Mouse (Mus musculus): ENCODE results near the gene Gabarapl2. TPM values are rescaled to one million over a fixed set of nuclear protein-coding genes. Genes with fewer than 3 reads are reported as not detected.

Gene Gabarapl2
- 469 and 489 TPM in 2 replicates for polyA plus RNA-seq (2015; fragmentation: Nextera tagmentation; extraction: Ambion mirVana)

DNA sequence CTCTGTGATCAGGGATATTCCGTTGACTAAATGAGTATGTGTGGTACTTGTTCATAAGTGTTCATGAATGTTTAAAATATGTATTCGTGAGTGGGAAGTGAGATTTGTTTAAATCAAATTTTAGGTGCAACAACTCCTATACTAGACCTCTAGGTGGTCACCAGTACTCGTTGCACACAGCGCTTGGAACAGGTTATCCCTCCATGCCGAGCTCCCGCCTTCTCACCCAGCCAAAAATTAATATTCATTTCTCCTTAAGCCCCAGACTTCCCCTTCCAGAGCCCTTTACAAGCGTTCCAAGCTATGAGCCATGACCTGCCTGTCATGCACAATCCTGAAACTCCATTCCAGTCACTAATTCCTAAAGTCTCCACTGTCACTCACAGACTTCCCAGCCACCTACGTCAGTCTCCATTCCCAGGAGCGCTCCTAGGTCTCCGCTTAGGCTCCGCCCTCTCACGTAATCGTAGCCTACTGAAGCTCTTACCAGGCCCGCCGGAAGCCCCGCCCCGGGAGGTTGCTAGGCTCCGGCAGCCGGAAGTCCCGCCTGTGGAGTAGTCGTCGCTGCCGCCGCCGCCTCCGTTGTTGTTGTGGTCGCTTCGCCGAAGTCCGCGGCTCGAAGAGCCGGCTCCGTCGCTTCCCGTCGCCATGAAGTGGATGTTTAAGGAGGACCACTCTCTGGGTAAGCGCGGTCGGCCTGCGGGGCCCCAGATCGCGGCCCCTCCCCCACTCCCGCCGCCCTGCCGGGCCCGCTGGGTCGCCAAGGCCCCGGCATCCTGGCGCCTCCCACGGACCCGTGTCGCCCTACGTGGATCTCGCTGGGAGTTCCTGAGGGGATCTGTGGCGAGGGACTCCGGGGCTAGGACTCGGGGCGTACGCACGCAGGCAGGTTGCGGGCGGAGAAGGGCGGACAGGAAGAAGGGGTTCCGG, at the start of gene Gabarapl2:
TSS of gene Gabarapl2 (plus strand) at position 533 of the 930 bp plus-strand sequence.
- ATAC-seq, result peak; percentile 98
- H3K4me3 ChIP-seq (ENCODE audit: low read depth, low read length), result peak within 1 kb of the TSS; percentile 99
- WGBS, result under 1% methylated on average over 64 of the region's 65 CpGs
- peak within 1 kb of the TSS; percentile 91 for H3K9ac ChIP-seq (ENCODE audit: low read depth, low read length)
- peaks cover 15% of the 10 kb centered on the region for H3K4me1 ChIP-seq (ENCODE audit: control insufficient read depth, insufficient read depth, low read length)
- H3K36me3 ChIP-seq (ENCODE audit: control insufficient read depth, insufficient read depth, low read length), result peaks cover 10% of the 10 kb centered on the region
- peak within 1 kb of the TSS; percentile 78 for H3K27ac ChIP-seq (ENCODE audit: low read length)
- H3K27me3 ChIP-seq (ENCODE audit: control insufficient read depth, insufficient read depth, low read depth, low read length), result no peaks in the 10 kb centered on the region
- peak within 1 kb of the TSS; percentile 98 for H3K4me2 ChIP-seq (ENCODE audit: low read length)
- H3K9me3 ChIP-seq (replicated peaks; ENCODE audit: control insufficient read depth, low read length, poor library complexity, severe bottlenecking), result no peaks in the 10 kb centered on the region

DNA sequence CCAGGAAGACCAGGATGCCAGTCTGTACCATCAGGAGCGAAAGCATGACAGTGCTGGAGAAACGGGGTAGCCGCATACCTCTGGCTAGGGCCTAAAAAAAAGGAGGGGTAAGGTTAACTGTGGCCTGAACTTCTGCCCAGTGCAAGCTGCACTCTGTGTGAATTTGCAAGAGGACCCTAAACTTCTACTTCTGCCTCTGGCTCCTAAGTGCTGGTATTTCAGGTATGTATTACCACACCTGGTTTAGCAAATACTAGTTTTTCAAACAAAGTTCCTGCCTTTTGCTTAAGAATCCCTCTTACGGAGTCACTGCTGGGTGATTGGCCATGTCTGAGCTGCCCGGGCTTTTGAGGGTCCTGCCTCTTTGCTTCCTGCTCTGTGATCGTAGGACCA, 49.6 kb upstream of the Gabarapl2 start:
- Histone ChIP-seq H3K4me2 (ENCODE audit: low read length) (no peak overlapping the region), H3K27ac (ENCODE audit: low read length) (no peak overlapping the region), H3K9ac (ENCODE audit: low read depth, low read length) (no peak overlapping the region), H3K4me1 (ENCODE audit: control insufficient read depth, insufficient read depth, low read length) (peaks cover 6% of the 10 kb centered on the region; the same call in 1 of the 2 replicates), H3K9me3 (replicated peaks; ENCODE audit: control insufficient read depth, low read length, poor library complexity, severe bottlenecking) (no peaks in the 10 kb centered on the region; the same call in 1 of the 2 replicates), H3K27me3 (ENCODE audit: control insufficient read depth, insufficient read depth, low read depth, low read length) (peaks cover 28% of the 10 kb centered on the region), H3K4me3 (ENCODE audit: low read depth, low read length) (no peak overlapping the region; the same call in 1 of the 2 replicates), H3K36me3 (ENCODE audit: control insufficient read depth, insufficient read depth, low read length) (no peaks in the 10 kb centered on the region)
- ATAC-seq, result no peak
- 58% methylated on average over 6 of the region's 6 CpGs for WGBS

DNA sequence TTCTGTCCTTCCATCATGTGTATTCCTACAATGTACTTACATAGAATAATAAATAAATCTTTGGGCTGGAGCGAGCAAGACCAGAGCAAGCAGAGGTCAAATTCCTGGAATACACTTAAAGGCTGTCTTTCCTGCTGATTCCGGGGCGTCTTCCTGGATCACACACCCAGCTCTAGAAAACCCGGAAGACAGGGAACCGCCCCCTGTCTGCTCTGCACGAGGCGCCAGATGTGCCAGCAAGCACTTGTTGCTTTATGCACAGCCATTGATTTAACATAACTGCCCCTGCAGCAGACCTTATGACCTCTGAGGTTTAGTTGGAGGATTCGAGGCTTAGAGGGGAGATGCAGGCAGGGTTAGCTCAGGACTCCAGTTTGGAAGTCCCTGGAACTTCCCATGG, 48.5 kb upstream of the Gabarapl2 start:
- Histone ChIP-seq H3K4me2 (ENCODE audit: low read length) (no peak overlapping the region), H3K4me3 (ENCODE audit: low read depth, low read length) (no peak overlapping the region), H3K9ac (ENCODE audit: low read depth, low read length) (no peak overlapping the region), H3K27ac (ENCODE audit: low read length) (no peak overlapping the region), H3K27me3 (ENCODE audit: control insufficient read depth, insufficient read depth, low read depth, low read length) (peaks cover 28% of the 10 kb centered on the region), H3K4me1 (ENCODE audit: control insufficient read depth, insufficient read depth, low read length) (peaks cover 6% of the 10 kb centered on the region; the same call in 1 of the 2 replicates), H3K9me3 (replicated peaks; ENCODE audit: control insufficient read depth, low read length, poor library complexity, severe bottlenecking) (no peaks in the 10 kb centered on the region; the same call in 1 of the 2 replicates), H3K36me3 (ENCODE audit: control insufficient read depth, insufficient read depth, low read length) (no peaks in the 10 kb centered on the region)
- no peak for ATAC-seq
- WGBS, result 41% methylated on average over 8 of the region's 8 CpGs

DNA sequence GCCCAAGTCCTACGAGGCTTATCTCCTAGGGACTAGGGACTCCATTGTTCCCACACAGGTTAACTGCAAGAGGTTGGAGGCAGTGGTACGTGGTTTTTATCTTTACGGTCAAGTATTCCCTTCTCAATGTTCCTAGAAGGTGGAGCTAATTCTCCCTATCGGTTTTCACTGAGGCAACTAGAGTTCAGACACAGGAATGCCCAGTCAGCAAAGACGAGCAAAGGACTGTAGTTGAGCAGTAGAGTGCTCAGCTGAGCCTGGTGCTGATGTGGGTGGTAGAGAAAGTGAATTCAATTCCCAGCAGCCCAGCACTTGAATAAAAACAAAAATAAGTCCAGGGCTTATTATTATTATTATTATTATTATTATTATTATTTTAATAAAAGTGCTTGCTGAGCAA, 47.9 kb upstream of the Gabarapl2 start:
- H3K27me3 ChIP-seq (ENCODE audit: control insufficient read depth, insufficient read depth, low read depth, low read length), result peaks cover 28% of the 10 kb centered on the region
- WGBS, result 64% methylated on average over 5 of the region's 5 CpGs
- no peak for ATAC-seq
- H3K27ac ChIP-seq (ENCODE audit: low read length), result no peak overlapping the region
- H3K36me3 ChIP-seq (ENCODE audit: control insufficient read depth, insufficient read depth, low read length), result no peaks in the 10 kb centered on the region
- no peak overlapping the region for H3K4me3 ChIP-seq (ENCODE audit: low read depth, low read length)
- no peaks in the 10 kb centered on the region; the same call in 1 of the 2 replicates for H3K9me3 ChIP-seq (replicated peaks; ENCODE audit: control insufficient read depth, low read length, poor library complexity, severe bottlenecking)
- no peak overlapping the region for H3K4me2 ChIP-seq (ENCODE audit: low read length)
- no peak overlapping the region for H3K9ac ChIP-seq (ENCODE audit: low read depth, low read length)
- H3K4me1 ChIP-seq (ENCODE audit: control insufficient read depth, insufficient read depth, low read length), result peaks cover 6% of the 10 kb centered on the region; the same call in 1 of the 2 replicates

DNA sequence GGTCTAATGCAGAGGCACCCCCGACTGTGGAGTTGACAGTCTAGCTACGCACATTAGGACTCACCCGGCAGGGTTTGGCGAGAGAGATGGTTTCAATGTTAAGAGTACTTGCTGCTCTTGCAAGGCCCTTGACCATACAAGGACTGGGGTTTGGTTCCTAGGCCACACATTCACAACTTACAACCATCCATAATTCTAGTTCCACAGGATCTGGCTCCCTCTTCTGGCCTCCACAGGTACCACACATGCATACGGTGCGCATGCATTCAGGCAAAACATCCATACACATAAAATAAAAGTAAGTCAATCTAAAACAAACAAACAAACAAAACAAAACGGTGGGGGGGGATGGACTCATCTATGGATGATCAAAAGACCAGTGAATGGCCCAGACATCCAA, 45.5 kb upstream of the Gabarapl2 start:
- Histone ChIP-seq H3K9me3 (replicated peaks; ENCODE audit: control insufficient read depth, low read length, poor library complexity, severe bottlenecking) (no peaks in the 10 kb centered on the region; the same call in 1 of the 2 replicates), H3K4me2 (ENCODE audit: low read length) (no peak overlapping the region), H3K27me3 (ENCODE audit: control insufficient read depth, insufficient read depth, low read depth, low read length) (peaks cover 13% of the 10 kb centered on the region), H3K4me3 (ENCODE audit: low read depth, low read length) (no peak overlapping the region), H3K9ac (ENCODE audit: low read depth, low read length) (no peak overlapping the region), H3K4me1 (ENCODE audit: control insufficient read depth, insufficient read depth, low read length) (peaks cover 5% of the 10 kb centered on the region; the same call in 1 of the 2 replicates), H3K27ac (ENCODE audit: low read length) (no peak overlapping the region), H3K36me3 (ENCODE audit: control insufficient read depth, insufficient read depth, low read length) (no peaks in the 10 kb centered on the region)
- no peak for ATAC-seq
- 87% methylated on average over 7 of the region's 7 CpGs for WGBS

DNA sequence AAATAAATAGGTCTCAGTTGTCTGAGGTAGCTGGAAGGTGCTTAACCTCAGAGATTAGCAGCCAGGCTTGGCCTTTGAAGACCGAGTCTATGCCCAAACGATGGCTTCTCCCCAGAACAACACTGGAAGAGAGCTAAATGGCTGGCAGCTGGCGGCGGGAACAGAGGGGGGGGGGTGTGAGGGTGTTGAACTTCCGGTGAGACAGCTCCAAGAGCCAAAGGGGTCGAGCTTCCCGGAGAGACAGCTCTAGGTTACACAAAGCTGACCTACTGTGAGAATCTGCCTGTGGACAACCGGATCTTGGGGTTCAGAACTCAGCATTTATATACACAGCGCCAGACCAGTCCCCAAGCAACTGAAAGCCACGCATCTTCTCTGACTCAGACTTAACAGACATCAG, 41.9 kb upstream of the Gabarapl2 start:
- ATAC-seq, result no peak
- 37% methylated on average over 10 of the region's 10 CpGs for WGBS
- H3K27me3 ChIP-seq (ENCODE audit: control insufficient read depth, insufficient read depth, low read depth, low read length), result no peaks in the 10 kb centered on the region

DNA sequence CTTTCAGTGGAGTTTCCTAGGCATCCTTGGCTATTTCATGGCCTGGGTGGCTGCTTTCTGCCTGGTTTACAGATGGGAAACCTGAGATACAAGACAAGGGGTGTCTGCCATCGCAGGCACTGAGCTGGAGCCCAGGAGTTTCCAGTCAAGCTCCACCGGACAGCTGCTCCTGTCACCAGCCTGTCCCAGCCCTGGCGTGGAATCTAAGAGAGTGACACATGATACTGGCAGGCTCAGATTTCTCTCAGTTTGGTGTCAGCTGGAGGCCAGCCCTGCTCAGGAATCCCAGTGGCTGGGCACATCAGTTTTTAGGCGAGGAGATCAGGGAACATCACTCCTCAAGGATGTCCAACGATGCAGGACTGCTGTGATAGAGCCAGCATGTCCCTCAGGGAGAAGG, 38.4 kb upstream of the Gabarapl2 start:
- Histone ChIP-seq H3K27ac (ENCODE audit: low read length) (no peak overlapping the region), H3K9ac (ENCODE audit: low read depth, low read length) (no peak overlapping the region), H3K9me3 (replicated peaks; ENCODE audit: control insufficient read depth, low read length, poor library complexity, severe bottlenecking) (no peaks in the 10 kb centered on the region), H3K27me3 (ENCODE audit: control insufficient read depth, insufficient read depth, low read depth, low read length) (no peaks in the 10 kb centered on the region), H3K4me2 (ENCODE audit: low read length) (no peak overlapping the region), H3K36me3 (ENCODE audit: control insufficient read depth, insufficient read depth, low read length) (no peaks in the 10 kb centered on the region), H3K4me3 (ENCODE audit: low read depth, low read length) (no peak overlapping the region), H3K4me1 (ENCODE audit: control insufficient read depth, insufficient read depth, low read length) (no peaks in the 10 kb centered on the region)
- no peak for ATAC-seq
- 47% methylated on average over 5 of the region's 5 CpGs for WGBS

More for the DNA sequence above, 41.9 kb upstream of the Gabarapl2 start:
- H3K9me3 ChIP-seq (replicated peaks; ENCODE audit: control insufficient read depth, low read length, poor library complexity, severe bottlenecking), result no peaks in the 10 kb centered on the region; the same call in 1 of the 2 replicates
- no peak overlapping the region for H3K27ac ChIP-seq (ENCODE audit: low read length)
- no peak overlapping the region for H3K4me3 ChIP-seq (ENCODE audit: low read depth, low read length)
- H3K4me1 ChIP-seq (ENCODE audit: control insufficient read depth, insufficient read depth, low read length), result no peaks in the 10 kb centered on the region
- no peak overlapping the region for H3K4me2 ChIP-seq (ENCODE audit: low read length)
- no peaks in the 10 kb centered on the region for H3K36me3 ChIP-seq (ENCODE audit: control insufficient read depth, insufficient read depth, low read length)
- H3K9ac ChIP-seq (ENCODE audit: low read depth, low read length), result no peak overlapping the region

DNA sequence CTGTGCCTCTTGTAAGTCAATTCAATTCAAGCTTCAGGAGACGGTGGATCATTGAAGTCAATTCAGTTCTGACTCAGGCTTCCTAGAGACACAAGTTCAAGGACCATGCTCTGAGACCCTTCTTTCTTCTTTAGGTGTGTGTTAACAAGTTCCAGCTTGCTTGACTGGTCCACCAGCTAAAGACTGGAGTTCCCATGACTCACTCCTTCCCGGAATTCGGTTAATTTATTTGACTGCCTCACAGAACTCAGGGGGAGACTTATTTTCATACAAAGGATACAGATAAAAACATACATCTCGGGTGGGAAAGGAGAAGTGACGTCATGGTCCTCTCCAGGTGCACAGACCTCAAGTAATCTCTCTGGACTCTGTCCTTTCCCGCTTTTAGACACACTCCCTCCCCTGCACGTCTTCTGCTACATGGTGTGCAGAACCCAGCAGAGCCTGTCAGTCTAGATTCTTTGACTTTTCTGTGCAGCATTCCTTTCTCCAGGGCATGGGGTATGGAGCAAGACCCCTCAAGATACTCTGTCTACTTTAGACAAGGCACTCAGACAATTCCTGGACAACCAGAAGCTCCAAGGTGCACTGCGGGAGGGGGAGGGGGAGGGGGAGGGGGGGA, 34.9 kb upstream of the Gabarapl2 start:
- no peaks in the 10 kb centered on the region for H3K36me3 ChIP-seq (ENCODE audit: control insufficient read depth, insufficient read depth, low read length)
- WGBS, result 75% methylated on average over 7 of the region's 8 CpGs
- H3K9ac ChIP-seq (ENCODE audit: low read depth, low read length), result no peak overlapping the region
- no peak overlapping the region for H3K4me3 ChIP-seq (ENCODE audit: low read depth, low read length)
- no peak for ATAC-seq
- no peaks in the 10 kb centered on the region for H3K27me3 ChIP-seq (ENCODE audit: control insufficient read depth, insufficient read depth, low read depth, low read length)
- peaks cover 15% of the 10 kb centered on the region for H3K4me1 ChIP-seq (ENCODE audit: control insufficient read depth, insufficient read depth, low read length)
- H3K4me2 ChIP-seq (ENCODE audit: low read length), result no peak overlapping the region
- no peak overlapping the region for H3K27ac ChIP-seq (ENCODE audit: low read length)
- H3K9me3 ChIP-seq (replicated peaks; ENCODE audit: control insufficient read depth, low read length, poor library complexity, severe bottlenecking), result no peaks in the 10 kb centered on the region

Data from midbrain, embryonic 16.5 days (tissue).